Mouse (Mus musculus) intestine, embryonic 15.5 days (tissue): Measurements from ENCODE around the gene Zfp62. TPM values are rescaled to one million over a fixed set of nuclear protein-coding genes. Genes with fewer than 3 reads are reported as not detected.

Experiments
- ATAC-seq: fragments of 200-750 bp; cut with Nextera tagmentation; 2 replicates; pipeline ENCODE4 v1.8.0; 2017; ENCODE audit warnings: moderate TSS enrichment, moderate library complexity
- H3K27ac ChIP-seq: fragments of 300-500 bp; sonication (generic); 2 replicates; pipeline ENCODE4 v1.5.1; 2015; ENCODE audit warnings: mild to moderate bottlenecking, inconsistent platforms
- H3K27me3 ChIP-seq: fragments of 300-500 bp; sonication (generic); replicated peaks from 2 replicates; pipeline ENCODE4 v1.6.1; 2015; ENCODE audit warnings: inconsistent platforms
- H3K36me3 ChIP-seq: fragments of 300-500 bp; sonication (generic); 2 replicates; pipeline ENCODE4 v1.6.1; 2015; ENCODE audit warnings: inconsistent platforms
- H3K4me1 ChIP-seq: fragments of 300-500 bp; sonication (generic); replicated peaks from 2 replicates; pipeline ENCODE4 v1.6.1; 2015; ENCODE audit warnings: inconsistent platforms
- H3K4me2 ChIP-seq: fragments of 300-500 bp; sonication (generic); replicated peaks from 2 replicates; pipeline ENCODE4 v1.6.1; 2015; ENCODE audit warnings: mild to moderate bottlenecking, inconsistent platforms
- H3K4me3 ChIP-seq: fragments of 300-500 bp; sonication (generic); replicated peaks from 2 replicates; pipeline ENCODE4 v1.5.1; 2015; ENCODE audit warnings: inconsistent platforms
- H3K9ac ChIP-seq: fragments of 300-500 bp; sonication (generic); 2 replicates; pipeline ENCODE4 v1.6.1; 2015; ENCODE audit warnings: inconsistent platforms
- H3K9me3 ChIP-seq: fragments of 300-500 bp; sonication (generic); 2 replicates; pipeline ENCODE4 v1.6.1; 2016; ENCODE audit warnings: inconsistent platforms
- WGBS: fragments of 180-500 bp; shearing (Covaris S2); methylation state at CpG from one replicate; pipeline ENCODE4 v1.1.7; 2015; 5-methylcytosine and 5-hydroxymethylcytosine counted together
- polyA plus RNA-seq: library from polyadenylated mRNA; unstranded; fragments of >200 nt; fragmentation: Nextera tagmentation; extraction: Ambion mirVana; gene quantifications from 2 replicates; pipeline ENCODE4 v1.2.1, GENCODE M21; 2015

Gene Zfp62
- polyA plus RNA-seq, 1 experiment from 2014 or later: 28.6 TPM

- H3K36me3 ChIP-seq: no peaks in the 10 kb centered on the region; the same call in 1 of the 2 replicates
- H3K4me3 ChIP-seq: no peak overlapping the region
- H3K27ac ChIP-seq: 0 out of 2 replicates have a peak overlapping the region, but pooled peaks have one; percentile 44
- H3K9me3 ChIP-seq: no peaks in the 10 kb centered on the region
- H3K9ac ChIP-seq: no peak overlapping the region
- 0 out of 2 replicates have a peak, but pooled peaks cover 3% of the 10 kb centered on the region for H3K4me1 ChIP-seq
- no peak for ATAC-seq
- no peak overlapping the region for H3K4me2 ChIP-seq
- no peaks in the 10 kb centered on the region for H3K27me3 ChIP-seq
- WGBS: 56% methylated on average over 15 of the region's 15 CpGs
Observed at GRCm38 (mm10) chr11:49267970-49268579, 65.0 kb downstream of the Zfp62 start.

Other genes starting within 250 kb of the Zfp62 start
- not detected in 2 replicates for gene Olfr56, start 224.4 kb upstream of the Zfp62 start, polyA plus RNA-seq
- gene 9930111J21Rik1, start 223.9 kb upstream of the Zfp62 start, polyA plus RNA-seq: 0.67 and 1.0 TPM in 2 replicates
- not detected in 2 replicates for gene Gm12185, start 211.1 kb upstream of the Zfp62 start, polyA plus RNA-seq
- gene Tgtp1, start 209.1 kb upstream of the Zfp62 start, polyA plus RNA-seq: 1.8 and 2.2 TPM in 2 replicates
- gene 9930111J21Rik2, start 152.1 kb upstream of the Zfp62 start, polyA plus RNA-seq: 0.76 and 1.1 TPM in 2 replicates
- 0.56 and 0.88 TPM in 2 replicates for gene Tgtp2, start 139.1 kb upstream of the Zfp62 start, polyA plus RNA-seq
- gene Ifi47, start 126.7 kb upstream of the Zfp62 start, polyA plus RNA-seq: 3.1 and 3.2 TPM in 2 replicates
- gene Olfr1396, start 88.4 kb upstream of the Zfp62 start, polyA plus RNA-seq: not detected in 2 replicates
- gene Olfr1395, start 61.0 kb upstream of the Zfp62 start, polyA plus RNA-seq: not detected in 2 replicates
- not detected in 2 replicates for gene Olfr1394, start 48.9 kb upstream of the Zfp62 start, polyA plus RNA-seq
- 1.7 and 2.2 TPM in 2 replicates for gene Btnl9, start 16.1 kb upstream of the Zfp62 start, polyA plus RNA-seq
- gene Mgat1, start 40.9 kb downstream of the Zfp62 start, polyA plus RNA-seq: 53.5 and 61.2 TPM in 2 replicates
- gene Olfr1393, start 75.0 kb downstream of the Zfp62 start, polyA plus RNA-seq: not detected in 2 replicates
- not detected in 2 replicates for gene Olfr1392, start 82.0 kb downstream of the Zfp62 start, polyA plus RNA-seq
- not detected in 2 replicates for gene Olfr10, start 101.4 kb downstream of the Zfp62 start, polyA plus RNA-seq
- not detected in 2 replicates for gene Olfr1391, start 119.5 kb downstream of the Zfp62 start, polyA plus RNA-seq
- not detected in 2 replicates for gene Olfr1390, start 131.9 kb downstream of the Zfp62 start, polyA plus RNA-seq
- gene Olfr1389, start 219.8 kb downstream of the Zfp62 start, polyA plus RNA-seq: not detected in 2 replicates
- 0.06 and 0.10 TPM in 2 replicates for gene Olfr1388, start 233.3 kb downstream of the Zfp62 start, polyA plus RNA-seq